ENCODE assay signal across 17 mouse cellular contexts in the genomic region with DNA sequence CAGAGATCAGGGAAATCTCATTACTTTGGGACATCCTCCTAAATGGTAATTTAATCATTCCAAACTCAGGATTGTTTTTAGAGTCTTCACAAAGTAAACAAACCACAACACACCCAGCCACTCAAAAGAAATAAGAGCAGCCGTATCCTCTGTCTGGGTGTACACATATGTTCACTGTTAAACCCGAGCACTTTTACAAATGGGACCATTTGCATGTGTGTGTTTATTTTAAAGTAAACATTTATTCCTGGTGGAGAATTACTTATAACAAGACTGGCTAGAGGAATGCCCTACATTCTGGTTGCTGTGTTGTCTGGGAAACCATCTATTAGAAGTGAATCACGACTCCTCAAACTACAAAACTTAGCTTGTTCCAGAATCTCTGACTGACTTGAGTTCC.
"Had no signal": no experiment of that assay in that cellular context is flagged by ENCODE, and none has a peak within 500 bp of the region (broad histone marks: within the 10 kb centered on the region; RNA-seq: fewer than 3 reads in every experiment).

No protein-coding gene starts in this region.

- DNase-seq: kidney, adult 2 months; kidney, postnatal 36 days; layer of hippocampus, adult 9-11 months; layer of hippocampus, postnatal 36 days; liver; liver, embryonic 13.5 days; liver, postnatal 0 days; spleen, adult 18-20 months; thymus, adult 18-20 months; thymus, postnatal 14 days had no signal

- H3K9me3 ChIP-seq: kidney, embryonic 15.5 days; limb, embryonic 12.5 days; liver, embryonic 13.5 days; megakaryocyte, embryonic 14.5 days; midbrain, embryonic 15.5 days; neural tube, embryonic 12.5 days had no signal

- H3K4me3 ChIP-seq: kidney, embryonic 15.5 days; limb, embryonic 12.5 days; liver, embryonic 13.5 days; megakaryocyte, embryonic 14.5 days; midbrain, embryonic 15.5 days; neural tube, embryonic 12.5 days had no signal

- H3K27me3 ChIP-seq: kidney, embryonic 15.5 days; limb, embryonic 12.5 days; liver, embryonic 13.5 days; megakaryocyte, embryonic 14.5 days; midbrain, embryonic 15.5 days; neural tube, embryonic 12.5 days had no signal

- H3K27ac ChIP-seq: kidney, embryonic 15.5 days; limb, embryonic 12.5 days; liver, embryonic 13.5 days; macrophage; midbrain, embryonic 15.5 days; neural tube, embryonic 12.5 days had no signal

- H3K4me1 ChIP-seq: kidney, embryonic 15.5 days; limb, embryonic 12.5 days; liver, embryonic 13.5 days; midbrain, embryonic 15.5 days; neural tube, embryonic 12.5 days had no signal

- H3K9ac ChIP-seq: kidney, embryonic 15.5 days; limb, embryonic 12.5 days; liver, embryonic 13.5 days; liver, postnatal 0 days; midbrain, embryonic 15.5 days; neural tube, embryonic 12.5 days had no signal

- ATAC-seq: liver, postnatal 0 days; midbrain, embryonic 15.5 days had no signal

- H3K4me2 ChIP-seq: kidney, embryonic 15.5 days; limb, embryonic 12.5 days; liver, embryonic 13.5 days; midbrain, embryonic 11.5 days; midbrain, embryonic 15.5 days; neural tube, embryonic 12.5 days had no signal

- H3K36me3 ChIP-seq: kidney, embryonic 15.5 days; limb, embryonic 12.5 days; liver, embryonic 13.5 days; midbrain, embryonic 15.5 days; neural tube, embryonic 12.5 days had no signal
